Mouse (Mus musculus) liver, postnatal 0 days (tissue): ENCODE results near the gene Ttk.

Experiments used
- CTCF ChIP-seq: sonication (generic); IDR thresholded peaks from 2 replicates; pipeline ENCODE4 v1.5.1; 2016; ENCODE audit warnings: antibody characterized with exemption, low read depth
- EP300 ChIP-seq: IDR thresholded peaks from 2 replicates; pipeline ENCODE4 v1.6.1; 2016; ENCODE audit warnings: antibody characterized with exemption, low read depth, mild to moderate bottlenecking

DNA sequence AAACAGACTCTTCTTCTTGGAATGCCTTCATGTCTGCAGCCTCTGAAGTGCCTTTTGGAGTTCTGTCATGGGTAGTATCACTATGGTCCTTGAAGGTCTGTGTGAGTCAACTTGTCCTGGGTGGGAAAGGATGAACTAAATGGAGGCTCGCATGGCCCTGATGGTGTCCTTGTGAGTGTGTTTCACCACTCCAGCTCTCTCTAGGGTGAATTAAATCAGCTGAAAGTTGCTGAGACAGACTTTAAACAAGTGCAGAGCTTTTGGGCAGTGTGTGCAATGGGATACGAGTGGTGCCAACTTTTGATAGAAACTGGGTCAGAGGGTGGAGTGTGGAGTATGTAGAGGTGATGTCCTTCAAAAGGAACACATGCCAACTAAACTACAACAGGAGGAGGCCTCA is 13.5 kb upstream of the Ttk start:
- no peak for TF ChIP-seq EP300
- no peak for TF ChIP-seq CTCF
